Mouse (Mus musculus) bone marrow macrophage, adult 2 months (primary cell): ENCODE data around the gene Rgs12.

Experiments used
- CTCF ChIP-seq: IDR thresholded peaks from 2 replicates; pipeline ENCODE4 v1.5.1; 2012; ENCODE audit warnings: low read depth, mild to moderate bottlenecking, low read length, moderate library complexity
- POLR2A ChIP-seq: IDR thresholded peaks from 2 replicates; pipeline ENCODE4 v1.6.1; 2012; ENCODE audit warnings: mild to moderate bottlenecking, low read depth, low read length, borderline replicate concordance

GRCm38 (mm10) chr5:34902811-34903385 is 46.3 kb upstream of the Rgs12 start:
- TF ChIP-seq POLR2A (no peak), CTCF (no peak)
